Mouse (Mus musculus) forebrain, embryonic 16.5 days (tissue): ENCODE results near the gene Gdpd5. TPM values are rescaled to one million over a fixed set of nuclear protein-coding genes. Genes with fewer than 3 reads are reported as not detected.
A peak's percentile ranks its signal among the peaks of the same experiment; 100 is the strongest.
"Not testable (repeated sequence)": the region's sequence is repeated elsewhere in the genome, so short reads cannot be mapped to it uniquely, and the experiment has no call there.

Experiments used
- ATAC-seq: fragments of 200-750 bp; cut with Nextera tagmentation; 2 replicates; pipeline ENCODE4 v1.8.0; 2017; ENCODE audit warnings: mild to moderate bottlenecking, moderate library complexity
- H3K27ac ChIP-seq: fragments of 300-500 bp; sonication (generic); 2 replicates; pipeline ENCODE4 v1.5.1; 2014; ENCODE audit warnings: low read length, control low read depth
- H3K27me3 ChIP-seq: fragments of 300-500 bp; sonication (generic); replicated peaks from 2 replicates; pipeline ENCODE4 v1.6.1; 2014; ENCODE audit warnings: low read length; ENCODE audit not compliant: control insufficient read depth, insufficient read depth
- H3K36me3 ChIP-seq: fragments of 300-500 bp; sonication (generic); 2 replicates; pipeline ENCODE4 v1.6.1; 2014; ENCODE audit not compliant: control insufficient read depth, insufficient read depth
- H3K4me1 ChIP-seq: fragments of 300-500 bp; sonication (generic); replicated peaks from 2 replicates; pipeline ENCODE4 v1.6.1; 2014; ENCODE audit warnings: low read length; ENCODE audit not compliant: control insufficient read depth, insufficient read depth
- H3K4me2 ChIP-seq: fragments of 300-500 bp; sonication (generic); 2 replicates; pipeline ENCODE4 v1.6.1; 2014; ENCODE audit warnings: mild to moderate bottlenecking, low read length, control low read depth
- H3K4me3 ChIP-seq: fragments of 300-500 bp; sonication (generic); replicated peaks from 2 replicates; pipeline ENCODE4 v1.5.1; 2014; ENCODE audit warnings: mild to moderate bottlenecking, low read length, control low read depth
- H3K9ac ChIP-seq: fragments of 300-500 bp; sonication (generic); replicated peaks from 2 replicates; pipeline ENCODE4 v1.6.1; 2014; ENCODE audit warnings: low read depth, low read length, control low read depth
- H3K9me3 ChIP-seq: fragments of 300-500 bp; sonication (generic); 2 replicates; pipeline ENCODE4 v1.6.1; 2016; ENCODE audit warnings: low read length; ENCODE audit not compliant: control insufficient read depth
- WGBS: fragments of 180-500 bp; shearing (Covaris S2); extraction: QIAGEN DNeasy Blood & Tissue Kit; methylation state at CpG from one replicate; pipeline ENCODE4 v1.1.7; 2014; 5-methylcytosine and 5-hydroxymethylcytosine counted together
- polyA plus RNA-seq: library from polyadenylated mRNA; unstranded; fragments of >200 nt; fragmentation: Nextera tagmentation; extraction: Ambion mirVana; gene quantifications from 2 replicates; pipeline ENCODE4 v1.2.1, GENCODE M21; 2015

The Gdpd5 gene
- polyA plus RNA-seq, 1 experiment from 2014 or later, result 48.0 TPM

GRCm38 (mm10) chr7:99489708-99490107, 108.5 kb downstream of the Gdpd5 start:
- H3K9me3 ChIP-seq, result peaks cover 5% of the 10 kb centered on the region; the same call in 1 of the 2 replicates
- no peaks in the 10 kb centered on the region for H3K36me3 ChIP-seq
- H3K27me3 ChIP-seq, result peaks cover 5% of the 10 kb centered on the region
- no peak overlapping the region for H3K4me3 ChIP-seq
- H3K4me2 ChIP-seq, result no peak overlapping the region
- WGBS, result 61% methylated on average over 5 of the region's 5 CpGs
- H3K9ac ChIP-seq, result no peak overlapping the region
- ATAC-seq, result no peak
- H3K4me1 ChIP-seq, result no peaks in the 10 kb centered on the region
- no peak overlapping the region for H3K27ac ChIP-seq

DNA sequence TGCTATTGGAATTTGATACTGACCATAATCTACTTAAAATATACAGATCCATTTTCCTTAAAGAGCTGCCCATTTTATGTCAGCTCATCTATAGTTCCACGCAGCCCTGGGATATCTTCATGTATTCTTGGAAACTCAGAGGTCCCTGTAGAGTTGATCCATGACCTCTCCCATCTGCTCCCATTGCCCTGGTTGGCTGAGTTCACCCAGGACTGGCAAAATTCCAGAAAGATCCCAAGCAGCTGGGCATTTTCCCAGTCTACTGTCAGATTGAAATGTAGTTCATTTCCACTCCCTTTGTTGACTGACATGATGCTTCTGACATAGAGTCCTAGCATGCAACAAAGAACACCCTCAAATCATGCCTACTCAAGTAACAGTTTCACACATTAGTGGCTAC, 117.9 kb downstream of the Gdpd5 start:
- Histone ChIP-seq H3K9ac (no peak overlapping the region), H3K9me3 (no peaks in the 10 kb centered on the region), H3K27ac (no peak overlapping the region), H3K4me3 (no peak overlapping the region), H3K36me3 (no peaks in the 10 kb centered on the region), H3K4me2 (no peak overlapping the region), H3K27me3 (no peaks in the 10 kb centered on the region), H3K4me1 (no peaks in the 10 kb centered on the region)
- WGBS, result 67% methylated on average over 1 of the region's 1 CpGs
- ATAC-seq, result no peak

DNA sequence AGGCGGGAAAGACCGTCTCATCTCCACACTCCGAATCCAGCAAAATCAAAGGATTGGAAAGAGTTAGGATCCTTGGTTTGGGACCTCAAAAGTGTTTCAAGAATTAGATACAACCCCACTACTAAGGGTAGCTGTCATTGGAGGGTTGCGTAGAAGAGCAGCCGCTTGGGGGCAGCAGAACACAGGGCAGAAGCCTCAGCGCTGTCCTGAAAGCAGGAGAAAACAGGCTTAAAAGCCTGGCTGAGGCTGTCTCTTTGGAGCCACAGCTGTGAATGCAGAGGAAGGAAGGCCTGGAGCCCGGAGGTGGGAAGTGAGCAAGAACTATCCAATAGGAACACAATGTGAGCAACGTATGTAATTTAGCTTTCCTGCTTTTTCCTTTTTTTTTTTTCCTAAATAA, 119.0 kb downstream of the Gdpd5 start:
- Histone ChIP-seq H3K9ac (no peak overlapping the region), H3K36me3 (no peaks in the 10 kb centered on the region), H3K4me3 (no peak overlapping the region), H3K4me1 (no peaks in the 10 kb centered on the region), H3K27ac (no peak overlapping the region), H3K27me3 (no peaks in the 10 kb centered on the region), H3K9me3 (no peaks in the 10 kb centered on the region), H3K4me2 (no peak overlapping the region)
- 4% methylated on average over 8 of the region's 8 CpGs for WGBS
- ATAC-seq, result peak; percentile 88

GRCm38 (mm10) chr7:99500655-99501054, 119.4 kb downstream of the Gdpd5 start:
- H3K4me1 ChIP-seq, result no peaks in the 10 kb centered on the region
- no peaks in the 10 kb centered on the region for H3K9me3 ChIP-seq
- H3K27ac ChIP-seq, result no peak overlapping the region
- WGBS, result 29% methylated on average over 5 of the region's 5 CpGs
- no peaks in the 10 kb centered on the region for H3K27me3 ChIP-seq
- H3K9ac ChIP-seq, result no peak overlapping the region
- H3K36me3 ChIP-seq, result no peaks in the 10 kb centered on the region
- no peak overlapping the region for H3K4me3 ChIP-seq
- H3K4me2 ChIP-seq, result no peak overlapping the region
- ATAC-seq, result no peak

DNA sequence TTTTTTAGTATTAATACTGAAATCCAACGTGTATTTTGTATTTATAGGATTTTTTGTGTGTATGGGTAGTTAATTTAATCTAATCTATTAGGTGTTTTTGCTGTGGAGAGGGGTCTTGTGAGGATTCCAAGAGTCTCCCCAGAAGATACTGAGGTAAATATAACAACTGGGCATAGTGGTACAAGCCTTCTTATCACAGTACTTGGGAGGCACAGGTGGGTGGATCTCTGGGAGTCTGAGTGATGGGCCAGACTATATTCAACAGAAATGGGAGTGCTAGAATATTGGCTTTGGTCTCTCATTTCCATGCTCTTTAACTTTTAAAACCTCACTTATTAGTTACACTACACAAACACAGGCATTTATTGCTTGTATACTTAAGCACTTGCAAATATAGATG, 119.9 kb downstream of the Gdpd5 start:
- no peak overlapping the region for H3K9ac ChIP-seq
- WGBS, result 51% methylated on average over 1 of the region's 1 CpGs
- no peak overlapping the region for H3K27ac ChIP-seq
- H3K4me2 ChIP-seq, result no peak overlapping the region
- no peak for ATAC-seq
- H3K4me3 ChIP-seq, result no peak overlapping the region
- no peaks in the 10 kb centered on the region for H3K4me1 ChIP-seq
- no peaks in the 10 kb centered on the region for H3K9me3 ChIP-seq
- H3K27me3 ChIP-seq, result no peaks in the 10 kb centered on the region
- H3K36me3 ChIP-seq, result no peaks in the 10 kb centered on the region

DNA sequence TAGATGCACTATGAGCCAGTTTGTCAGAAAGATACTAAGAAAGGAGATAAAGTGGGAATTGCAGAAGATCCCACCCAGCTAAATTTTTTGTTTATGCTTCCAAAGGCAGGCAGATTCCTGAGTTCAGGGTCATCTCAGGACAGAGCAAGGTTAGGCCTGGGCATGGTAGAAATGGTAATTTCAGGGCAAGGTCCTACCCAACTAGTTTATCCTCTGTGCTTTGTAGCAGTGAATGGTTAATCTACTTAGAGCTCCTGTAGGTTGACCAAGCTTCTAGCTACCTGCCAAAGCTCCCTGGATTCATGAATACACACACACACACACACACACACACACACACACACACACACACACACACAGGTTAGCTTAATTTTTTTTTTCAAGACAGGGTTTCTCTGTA, 123.3 kb downstream of the Gdpd5 start:
- Histone ChIP-seq H3K27me3 (no peaks in the 10 kb centered on the region), H3K9ac (no peak overlapping the region), H3K4me3 (no peak overlapping the region), H3K4me1 (no peaks in the 10 kb centered on the region), H3K9me3 (0 out of 2 replicates have a peak, but pooled peaks cover 2% of the 10 kb centered on the region), H3K36me3 (no peaks in the 10 kb centered on the region), H3K4me2 (no peak overlapping the region), H3K27ac (no peak overlapping the region)
- no peak for ATAC-seq

DNA sequence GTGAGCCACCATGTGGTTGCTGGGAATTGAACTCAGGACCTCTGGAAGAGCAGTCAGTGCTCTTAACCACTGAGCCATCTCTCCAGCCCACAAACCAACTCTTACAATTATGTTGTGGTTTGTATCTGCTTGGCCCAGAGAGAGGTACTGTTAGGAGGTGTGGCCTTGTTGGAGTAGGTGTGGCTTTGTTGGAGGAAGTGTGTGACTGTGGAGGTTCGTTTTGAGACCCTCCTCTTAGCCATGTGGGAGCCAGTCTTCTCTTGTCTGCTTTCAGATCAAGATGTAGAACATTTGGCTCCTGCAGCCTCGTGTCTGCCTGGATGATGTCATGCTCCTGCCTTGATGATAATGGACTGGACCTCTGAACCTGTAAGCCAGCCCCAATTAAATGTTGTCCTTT, 127.0 kb downstream of the Gdpd5 start:
- H3K4me1 ChIP-seq, H3K36me3 ChIP-seq, H3K4me2 ChIP-seq, H3K4me3 ChIP-seq, H3K27ac ChIP-seq, H3K9ac ChIP-seq, H3K9me3 ChIP-seq, ATAC-seq, H3K27me3 ChIP-seq: not testable (repeated sequence)
- 5% methylated on average over 2 of the region's 2 CpGs for WGBS

DNA sequence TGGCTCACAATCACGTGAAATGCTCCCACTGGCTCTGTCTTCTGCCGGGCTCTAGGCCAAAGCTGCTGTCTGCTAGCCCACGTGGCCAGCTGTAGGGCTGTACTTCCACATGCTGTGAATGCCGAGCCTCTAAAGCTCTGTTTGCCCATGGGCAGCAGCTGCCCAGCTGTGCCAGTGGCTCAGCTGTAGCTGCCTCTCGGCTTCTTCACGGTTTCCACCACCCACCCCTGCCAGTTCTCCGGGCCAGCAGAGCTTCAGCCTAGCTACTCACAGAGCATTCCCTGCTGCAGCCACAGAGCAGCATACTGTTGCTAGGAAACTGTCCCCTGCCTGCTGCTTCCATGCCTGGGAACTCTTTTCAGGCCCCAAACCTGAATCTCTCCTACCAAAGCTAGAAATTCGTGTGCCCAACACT, 128.9 kb downstream of the Gdpd5 start:
- H3K9me3 ChIP-seq, result 0 out of 2 replicates have a peak, but pooled peaks cover 2% of the 10 kb centered on the region
- no peak overlapping the region for H3K4me2 ChIP-seq
- no peaks in the 10 kb centered on the region for H3K36me3 ChIP-seq
- peaks cover 4% of the 10 kb centered on the region for H3K4me1 ChIP-seq
- no peak overlapping the region for H3K9ac ChIP-seq
- no peak overlapping the region; the same call in 1 of the 2 replicates for H3K27ac ChIP-seq
- H3K4me3 ChIP-seq, result no peak overlapping the region
- ATAC-seq, result peak; percentile 81
- no peaks in the 10 kb centered on the region for H3K27me3 ChIP-seq
- 4% methylated on average over 8 of the region's 8 CpGs for WGBS
